Mouse (Mus musculus) mature B cell (primary cell): ENCODE data around the gene Slc44a5.

Source experiments
- in situ Hi-C: fragments of 300-500 bp; cut with MboI; formaldehyde crosslinking; loops from 2 replicates; pipeline ENCODE4 v1.14.3; 2019

Gene Slc44a5

GRCm38 (mm10) chr3:153973171-153973948 is at the start of gene Slc44a5:
Slc44a5 (plus strand) TSS chr3:153973436.
- in situ Hi-C loops, result loop anchor here (25.0 kb wide), 1 partner anchor 614 kb away; the partner anchor contains the start of genes Cryz and Tyw3

DNA sequence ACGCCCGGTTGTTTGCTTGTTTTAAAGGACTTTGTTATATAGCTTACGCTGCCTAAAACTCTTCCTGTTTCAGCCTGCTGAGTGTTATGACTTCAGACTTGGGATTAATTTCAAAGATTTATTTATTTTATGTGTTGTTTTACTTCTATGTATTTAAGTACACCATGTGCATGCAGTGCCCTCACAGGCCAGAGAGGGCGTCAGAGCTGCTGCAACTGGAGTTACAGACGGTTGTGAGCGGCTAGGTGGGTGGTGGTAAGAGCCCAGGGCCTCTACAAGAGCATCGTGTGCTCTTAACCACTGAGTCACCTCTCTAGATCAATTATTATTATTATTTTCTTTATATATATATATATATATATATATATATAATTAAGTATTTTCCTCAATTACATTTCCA is 46.9 kb upstream of the Slc44a5 start:
- in situ Hi-C loops, result no loop called here

DNA sequence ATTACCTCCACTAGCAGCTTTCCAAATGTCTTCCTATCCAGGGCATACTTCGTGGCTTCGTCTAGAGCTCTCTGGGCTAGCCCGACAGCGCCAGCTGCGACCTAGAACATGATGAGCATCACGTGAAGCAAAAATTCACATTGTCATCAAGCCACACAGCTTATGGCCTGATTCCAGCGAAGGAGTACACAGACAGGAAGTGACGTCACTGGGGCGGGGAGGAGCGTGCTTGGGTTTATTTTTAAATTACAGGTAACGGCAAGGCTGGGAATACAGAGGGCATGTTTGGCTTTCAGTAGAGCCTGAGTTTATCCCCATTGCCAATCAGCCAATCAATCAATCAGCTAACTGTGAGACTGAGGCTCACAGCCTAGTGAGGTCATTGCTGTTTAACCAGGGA is 43.7 kb upstream of the Slc44a5 start:
- in situ Hi-C loops, result no loop called here

- in situ Hi-C loops, result no loop called here
Measured at GRCm38 (mm10) chr3:153932461-153932860, 40.8 kb upstream of the Slc44a5 start.

DNA sequence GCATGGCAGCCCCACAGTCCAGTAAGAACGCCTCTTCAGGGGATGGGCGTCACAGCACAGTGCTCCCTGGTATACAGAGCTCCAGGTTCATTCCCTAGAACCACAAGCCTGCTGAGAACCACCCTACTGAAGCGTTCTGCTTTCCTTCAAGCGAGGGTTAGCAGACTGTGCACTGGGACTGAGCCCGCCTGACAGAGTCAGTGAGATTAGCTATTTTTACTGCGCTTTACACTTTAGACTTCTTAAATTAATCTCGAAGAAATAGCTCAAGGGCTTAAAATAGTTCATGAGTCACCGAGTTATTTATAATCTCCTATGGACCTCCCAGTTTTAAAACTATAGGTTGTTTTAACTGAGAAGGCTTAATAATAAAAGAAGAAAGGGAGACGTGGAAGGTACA is 37.4 kb upstream of the Slc44a5 start:
- in situ Hi-C loops, result no loop called here

GRCm38 (mm10) chr3:153937116-153937810 is 36.0 kb upstream of the Slc44a5 start:
- in situ Hi-C loops, result no loop called here

DNA sequence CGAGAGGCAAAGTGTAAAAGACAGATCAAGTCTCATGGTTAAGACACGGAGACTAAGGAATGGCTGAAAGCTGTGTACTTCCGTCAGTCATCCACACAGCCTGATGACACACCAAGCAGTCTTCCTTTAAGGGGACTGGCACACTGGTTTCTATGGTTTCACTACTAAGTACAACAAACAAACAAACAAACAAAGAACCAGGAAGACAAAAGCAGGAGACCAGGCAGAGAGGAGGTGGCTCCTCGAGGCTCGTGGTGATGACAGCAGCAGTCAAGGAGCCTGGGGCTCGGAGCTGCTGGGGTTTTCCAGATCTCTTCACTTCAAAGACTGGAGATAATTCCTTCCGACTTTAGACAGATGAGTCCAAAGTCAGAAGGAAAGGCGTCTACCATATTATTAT is 33.2 kb upstream of the Slc44a5 start:
- in situ Hi-C loops, result no loop called here

DNA sequence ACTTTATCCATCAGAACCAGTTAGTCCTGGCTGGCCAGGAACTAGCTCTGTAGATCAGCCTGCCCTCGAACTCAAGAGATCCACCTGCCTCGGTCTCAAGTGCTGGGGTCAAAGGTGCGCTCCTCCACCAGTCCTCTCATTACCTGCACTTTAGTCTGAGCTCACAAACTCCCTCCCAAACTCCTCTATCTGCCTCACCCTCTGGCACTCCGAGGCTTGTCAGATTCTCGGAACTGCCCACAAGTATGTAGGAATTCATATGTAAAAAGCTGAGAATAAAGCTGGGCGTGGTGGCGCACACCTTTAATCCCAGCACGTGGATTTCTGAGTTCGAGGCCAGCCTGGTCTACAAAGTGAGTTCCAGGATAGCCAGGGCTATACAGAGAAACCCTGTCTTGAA is 32.8 kb upstream of the Slc44a5 start:
- in situ Hi-C loops, result no loop called here

- in situ Hi-C loops, result no loop called here
Measured at GRCm38 (mm10) chr3:153941613-153942012, 31.6 kb upstream of the Slc44a5 start.

GRCm38 (mm10) chr3:153943003-153943640 is 30.1 kb upstream of the Slc44a5 start:
- in situ Hi-C loops, result no loop called here

DNA sequence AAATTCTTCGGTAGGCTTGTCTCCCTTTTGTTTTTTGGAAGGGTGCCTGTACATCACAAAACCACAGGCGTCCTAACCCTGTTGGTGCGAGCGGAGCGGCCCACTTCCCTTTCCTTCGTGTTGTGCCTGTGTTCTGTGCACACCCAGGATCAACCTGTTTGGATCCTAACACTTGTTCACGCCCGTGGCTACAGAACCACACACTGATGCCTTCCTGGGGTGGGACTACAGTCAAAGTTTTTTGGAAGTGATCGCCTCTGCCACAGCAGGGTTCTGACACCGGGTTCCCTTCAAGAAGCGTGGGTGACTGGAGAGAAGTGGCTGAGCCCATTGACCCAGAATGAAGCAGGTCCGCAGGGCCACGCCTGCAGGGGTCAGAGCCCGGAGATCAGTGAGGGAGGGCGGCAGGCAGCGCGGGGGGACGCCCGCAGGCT is 29.3 kb upstream of the Slc44a5 start:
- in situ Hi-C loops, result no loop called here

GRCm38 (mm10) chr3:153944335-153944990 is 28.8 kb upstream of the Slc44a5 start, which contains the start of gene Acadm:
Acadm (minus strand) TSS chr3:153944632.
- in situ Hi-C loops, result no loop called here

GRCm38 (mm10) chr3:153947271-153947670 is 26.0 kb upstream of the Slc44a5 start:
- in situ Hi-C loops, result no loop called here

- in situ Hi-C loops, result no loop called here
Measured at GRCm38 (mm10) chr3:153948176-153948575, 25.1 kb upstream of the Slc44a5 start.

GRCm38 (mm10) chr3:153957916-153958315 is 15.3 kb upstream of the Slc44a5 start:
- in situ Hi-C loops, result loop anchor here (25.0 kb wide), 1 partner anchor 629 kb away; the partner anchor contains the start of genes Cryz and Tyw3

DNA sequence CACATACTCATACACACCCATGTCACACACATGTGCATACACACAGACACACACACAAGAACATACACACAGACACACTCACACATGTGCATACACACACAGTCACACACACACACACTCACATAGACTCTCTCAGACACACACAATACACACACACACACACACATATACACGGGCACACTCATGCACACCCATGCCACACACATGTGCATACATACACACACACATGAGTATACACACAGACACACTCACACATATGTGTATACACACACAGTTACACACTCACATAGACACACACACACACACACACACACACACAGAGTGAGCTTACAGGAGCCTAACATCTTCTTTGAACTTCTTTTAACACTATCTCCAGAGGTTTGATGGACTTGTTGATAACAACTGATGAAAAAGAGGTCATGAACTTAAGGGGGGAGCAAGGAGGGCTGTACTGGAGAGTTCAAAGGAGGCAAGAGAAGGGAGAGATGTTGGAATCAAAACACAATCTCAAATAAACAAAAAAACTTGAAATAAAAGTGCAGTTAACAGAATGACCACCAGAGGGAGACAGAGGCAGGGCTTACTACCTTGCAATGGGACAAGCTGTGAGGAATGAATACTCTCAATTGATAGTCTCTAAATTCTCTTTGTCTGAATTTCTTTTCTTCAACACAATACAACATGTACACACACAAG is 14.1 kb upstream of the Slc44a5 start:
- in situ Hi-C loops, result loop anchor here (25.0 kb wide), 1 partner anchor 628 kb away; the partner anchor contains the start of genes Cryz and Tyw3

DNA sequence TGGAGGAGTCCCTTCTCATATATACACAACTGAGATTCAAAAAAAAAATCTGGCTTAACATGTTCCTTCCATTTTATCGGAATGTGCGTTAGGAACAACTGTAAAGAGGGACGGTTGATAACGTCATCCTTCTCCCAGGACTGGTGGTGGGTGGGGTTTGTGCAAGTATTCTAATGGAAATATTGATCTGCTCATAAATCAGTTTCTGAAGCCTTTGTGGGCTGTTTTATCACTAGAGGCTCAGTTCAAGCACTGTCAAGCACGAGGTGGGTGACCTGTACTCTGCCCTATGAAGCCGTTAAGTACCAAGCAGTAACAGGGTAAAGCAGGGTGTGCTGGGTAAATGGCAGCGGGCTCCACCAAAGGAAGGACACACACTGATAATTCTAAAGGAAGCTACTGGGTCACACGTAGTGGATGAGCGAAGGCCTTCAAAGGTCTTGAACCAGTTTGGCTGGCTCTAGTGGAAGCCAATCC is 13.5 kb upstream of the Slc44a5 start:
- in situ Hi-C loops, result loop anchor here (25.0 kb wide), 1 partner anchor 628 kb away; the partner anchor contains the start of genes Cryz and Tyw3

DNA sequence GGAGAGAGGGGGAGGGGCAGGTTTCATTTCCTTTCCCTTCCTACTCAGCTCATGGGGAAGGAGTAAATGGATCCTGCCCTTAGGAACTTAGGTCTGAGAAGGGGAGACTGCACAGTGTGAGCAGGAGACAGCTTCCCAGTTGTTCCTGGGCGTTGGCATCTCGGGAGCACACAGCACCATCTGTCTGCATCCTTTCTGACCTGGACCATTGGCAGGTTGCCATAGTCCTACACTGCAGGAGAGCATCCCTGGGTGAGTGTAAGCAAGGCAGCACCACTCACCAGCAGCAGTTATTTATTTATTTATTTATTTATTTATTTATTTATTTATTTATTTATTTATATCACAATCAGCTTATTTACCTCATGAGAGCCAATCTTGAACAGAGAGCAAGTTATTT is 12.4 kb upstream of the Slc44a5 start:
- in situ Hi-C loops, result loop anchor here (25.0 kb wide), 1 partner anchor 626 kb away; the partner anchor contains the start of genes Cryz and Tyw3

GRCm38 (mm10) chr3:153961632-153962389 is 11.4 kb upstream of the Slc44a5 start:
- in situ Hi-C loops, result loop anchor here (25.0 kb wide), 1 partner anchor 625 kb away; the partner anchor contains the start of genes Cryz and Tyw3

- in situ Hi-C loops, result loop anchor here (25.0 kb wide), 1 partner anchor 620 kb away; the partner anchor contains the start of genes Cryz and Tyw3
Measured at GRCm38 (mm10) chr3:153967447-153967846, 5.8 kb upstream of the Slc44a5 start.
